Mouse (Mus musculus): ENCODE measurements at regions not wholly inside any gene's neighbourhood (a gene's known extent, or its start where the extent isn't known, plus 50 kb on each side); places are given as distances from the start of the nearest gene placed in this dataset.

GRCm38 (mm10) chr4:32139586-32139985 lies 99.0 kb upstream of the Bach2 start:
- H3K4me1 ChIP-seq (replicated peaks; ENCODE audit: control insufficient read depth, insufficient read depth, low read length): no peaks in the 10 kb centered on the region
- no peak for DNase-seq (ENCODE audit: low spot score)
- no peaks in the 10 kb centered on the region for H3K9me3 ChIP-seq (ENCODE audit: control insufficient read depth, low read length)
- no peak overlapping the region for H3K4me2 ChIP-seq (ENCODE audit: low read length)
- no peak overlapping the region for H3K27ac ChIP-seq (ENCODE audit: low read depth)
- no peak overlapping the region for H3K9ac ChIP-seq (ENCODE audit: low read length)
- no peaks in the 10 kb centered on the region for H3K36me3 ChIP-seq (ENCODE audit: control insufficient read depth, insufficient read depth, low read length)
- H3K4me3 ChIP-seq (ENCODE audit: low read depth, low read length): no peak overlapping the region
- ATAC-seq (replicated peaks; ENCODE audit: low FRiP score, low TSS enrichment, low read depth): no peak
- no peaks in the 10 kb centered on the region for H3K27me3 ChIP-seq (replicated peaks; ENCODE audit: control insufficient read depth, insufficient read depth, low read length)
- WGBS: 77% methylated on average over 6 of the region's 6 CpGs

- Histone ChIP-seq H3K36me3 (ENCODE audit: control insufficient read depth, insufficient read depth, low read length) (no peaks in the 10 kb centered on the region), H3K4me1 (replicated peaks; ENCODE audit: control insufficient read depth, insufficient read depth, low read length) (no peaks in the 10 kb centered on the region), H3K27ac (ENCODE audit: low read depth) (no peak overlapping the region), H3K9me3 (ENCODE audit: control insufficient read depth, low read length) (no peaks in the 10 kb centered on the region), H3K4me2 (ENCODE audit: low read length) (no peak overlapping the region), H3K9ac (ENCODE audit: low read length) (no peak overlapping the region), H3K27me3 (replicated peaks; ENCODE audit: control insufficient read depth, insufficient read depth, low read length) (no peaks in the 10 kb centered on the region), H3K4me3 (ENCODE audit: low read depth, low read length) (no peak overlapping the region)
- ATAC-seq (replicated peaks; ENCODE audit: low FRiP score, low TSS enrichment, low read depth) (no peak), DNase-seq (ENCODE audit: low spot score) (no peak)
- WGBS: 63% methylated on average over 2 of the region's 2 CpGs
Observed at GRCm38 (mm10) chr4:32140068-32140467, 98.5 kb upstream of the Bach2 start.

- no peaks in the 10 kb centered on the region for H3K36me3 ChIP-seq (ENCODE audit: control insufficient read depth, insufficient read depth, low read length)
- no peaks in the 10 kb centered on the region for H3K27me3 ChIP-seq (replicated peaks; ENCODE audit: control insufficient read depth, insufficient read depth, low read length)
- H3K4me2 ChIP-seq (ENCODE audit: low read length): no peak overlapping the region
- H3K4me3 ChIP-seq (ENCODE audit: low read depth, low read length): no peak overlapping the region
- ATAC-seq (replicated peaks; ENCODE audit: low FRiP score, low TSS enrichment, low read depth) (no peak), DNase-seq (ENCODE audit: low spot score) (no peak)
- H3K27ac ChIP-seq (ENCODE audit: low read depth): no peak overlapping the region
- H3K9ac ChIP-seq (ENCODE audit: low read length): no peak overlapping the region
- WGBS: 58% methylated on average over 4 of the region's 4 CpGs
- no peaks in the 10 kb centered on the region for H3K4me1 ChIP-seq (replicated peaks; ENCODE audit: control insufficient read depth, insufficient read depth, low read length)
- H3K9me3 ChIP-seq (ENCODE audit: control insufficient read depth, low read length): no peaks in the 10 kb centered on the region
Observed at GRCm38 (mm10) chr4:32142198-32142597, 96.4 kb upstream of the Bach2 start.

- Histone ChIP-seq H3K36me3 (ENCODE audit: control insufficient read depth, insufficient read depth, low read length) (no peaks in the 10 kb centered on the region), H3K4me3 (ENCODE audit: low read depth, low read length) (no peak overlapping the region), H3K9me3 (ENCODE audit: control insufficient read depth, low read length) (no peaks in the 10 kb centered on the region), H3K4me1 (replicated peaks; ENCODE audit: control insufficient read depth, insufficient read depth, low read length) (no peaks in the 10 kb centered on the region), H3K9ac (ENCODE audit: low read length) (no peak overlapping the region), H3K27me3 (replicated peaks; ENCODE audit: control insufficient read depth, insufficient read depth, low read length) (no peaks in the 10 kb centered on the region), H3K27ac (ENCODE audit: low read depth) (no peak overlapping the region), H3K4me2 (ENCODE audit: low read length) (no peak overlapping the region)
- 70% methylated on average over 1 of the region's 1 CpGs for WGBS
- ATAC-seq (replicated peaks; ENCODE audit: low FRiP score, low TSS enrichment, low read depth) (no peak), DNase-seq (ENCODE audit: low spot score) (no peak)
Observed at GRCm38 (mm10) chr4:32147146-32147545, 91.5 kb upstream of the Bach2 start.

- Histone ChIP-seq H3K9me3 (ENCODE audit: control insufficient read depth, low read length) (no peaks in the 10 kb centered on the region), H3K27me3 (replicated peaks; ENCODE audit: control insufficient read depth, insufficient read depth, low read length) (no peaks in the 10 kb centered on the region), H3K36me3 (ENCODE audit: control insufficient read depth, insufficient read depth, low read length) (no peaks in the 10 kb centered on the region), H3K4me3 (ENCODE audit: low read depth, low read length) (no peak overlapping the region), H3K4me1 (replicated peaks; ENCODE audit: control insufficient read depth, insufficient read depth, low read length) (peaks cover 4% of the 10 kb centered on the region; the same call in 1 of the 2 replicates), H3K27ac (ENCODE audit: low read depth) (no peak overlapping the region), H3K4me2 (ENCODE audit: low read length) (no peak overlapping the region), H3K9ac (ENCODE audit: low read length) (no peak overlapping the region)
- DNase-seq (ENCODE audit: low spot score) (no peak), ATAC-seq (replicated peaks; ENCODE audit: low FRiP score, low TSS enrichment, low read depth) (no peak)
- WGBS: 84% methylated on average over 2 of the region's 2 CpGs
Observed at GRCm38 (mm10) chr4:32148597-32148996, 90.0 kb upstream of the Bach2 start.

GRCm38 (mm10) chr4:32149171-32149570 lies 89.4 kb upstream of the Bach2 start:
- H3K27me3 ChIP-seq (replicated peaks; ENCODE audit: control insufficient read depth, insufficient read depth, low read length): no peaks in the 10 kb centered on the region
- no peak overlapping the region for H3K4me2 ChIP-seq (ENCODE audit: low read length)
- H3K36me3 ChIP-seq (ENCODE audit: control insufficient read depth, insufficient read depth, low read length): no peaks in the 10 kb centered on the region
- no peaks in the 10 kb centered on the region for H3K9me3 ChIP-seq (ENCODE audit: control insufficient read depth, low read length)
- no peak overlapping the region for H3K4me3 ChIP-seq (ENCODE audit: low read depth, low read length)
- WGBS: 86% methylated on average over 7 of the region's 7 CpGs
- ATAC-seq (replicated peaks; ENCODE audit: low FRiP score, low TSS enrichment, low read depth) (no peak), DNase-seq (ENCODE audit: low spot score) (no peak)
- peaks cover 4% of the 10 kb centered on the region; the same call in 1 of the 2 replicates for H3K4me1 ChIP-seq (replicated peaks; ENCODE audit: control insufficient read depth, insufficient read depth, low read length)
- no peak overlapping the region for H3K9ac ChIP-seq (ENCODE audit: low read length)
- no peak overlapping the region for H3K27ac ChIP-seq (ENCODE audit: low read depth)

GRCm38 (mm10) chr4:32153356-32153755 lies 85.2 kb upstream of the Bach2 start:
- H3K9me3 ChIP-seq (ENCODE audit: control insufficient read depth, low read length): no peaks in the 10 kb centered on the region
- WGBS: 81% methylated on average over 4 of the region's 4 CpGs

GRCm38 (mm10) chr4:32156965-32157364 lies 81.6 kb upstream of the Bach2 start:
- peaks cover 4% of the 10 kb centered on the region; the same call in 1 of the 2 replicates for H3K4me1 ChIP-seq (replicated peaks; ENCODE audit: control insufficient read depth, insufficient read depth, low read length)
- no peaks in the 10 kb centered on the region for H3K9me3 ChIP-seq (ENCODE audit: control insufficient read depth, low read length)
- H3K4me3 ChIP-seq (ENCODE audit: low read depth, low read length): no peak overlapping the region
- H3K36me3 ChIP-seq (ENCODE audit: control insufficient read depth, insufficient read depth, low read length): no peaks in the 10 kb centered on the region
- no peak overlapping the region for H3K27ac ChIP-seq (ENCODE audit: low read depth)
- no peak for ATAC-seq (replicated peaks; ENCODE audit: low FRiP score, low TSS enrichment, low read depth)
- DNase-seq (ENCODE audit: low spot score): no peak
- no peaks in the 10 kb centered on the region for H3K27me3 ChIP-seq (replicated peaks; ENCODE audit: control insufficient read depth, insufficient read depth, low read length)
- no peak overlapping the region for H3K9ac ChIP-seq (ENCODE audit: low read length)
- no peak overlapping the region for H3K4me2 ChIP-seq (ENCODE audit: low read length)
- 69% methylated on average over 8 of the region's 8 CpGs for WGBS

More at GRCm38 (mm10) chr4:32153356-32153755, 85.2 kb upstream of the Bach2 start:
- Histone ChIP-seq H3K4me1 (replicated peaks; ENCODE audit: control insufficient read depth, insufficient read depth, low read length) (peaks cover 4% of the 10 kb centered on the region; the same call in 1 of the 2 replicates), H3K27me3 (replicated peaks; ENCODE audit: control insufficient read depth, insufficient read depth, low read length) (no peaks in the 10 kb centered on the region), H3K4me3 (ENCODE audit: low read depth, low read length) (no peak overlapping the region), H3K9ac (ENCODE audit: low read length) (no peak overlapping the region), H3K27ac (ENCODE audit: low read depth) (no peak overlapping the region), H3K36me3 (ENCODE audit: control insufficient read depth, insufficient read depth, low read length) (no peaks in the 10 kb centered on the region), H3K4me2 (ENCODE audit: low read length) (no peak overlapping the region)
- DNase-seq (ENCODE audit: low spot score): no peak
- ATAC-seq (replicated peaks; ENCODE audit: low FRiP score, low TSS enrichment, low read depth): no peak

- Histone ChIP-seq H3K4me2 (ENCODE audit: low read length) (no peak overlapping the region), H3K9ac (ENCODE audit: low read length) (no peak overlapping the region), H3K27ac (ENCODE audit: low read depth) (no peak overlapping the region), H3K36me3 (ENCODE audit: control insufficient read depth, insufficient read depth, low read length) (no peaks in the 10 kb centered on the region), H3K9me3 (ENCODE audit: control insufficient read depth, low read length) (no peaks in the 10 kb centered on the region), H3K27me3 (replicated peaks; ENCODE audit: control insufficient read depth, insufficient read depth, low read length) (no peaks in the 10 kb centered on the region), H3K4me1 (replicated peaks; ENCODE audit: control insufficient read depth, insufficient read depth, low read length) (no peaks in the 10 kb centered on the region), H3K4me3 (ENCODE audit: low read depth, low read length) (no peak overlapping the region)
- WGBS: 57% methylated on average over 5 of the region's 5 CpGs
- ATAC-seq (replicated peaks; ENCODE audit: low FRiP score, low TSS enrichment, low read depth): no peak
- DNase-seq (ENCODE audit: low spot score): no peak
Observed at GRCm38 (mm10) chr4:32158451-32158850, 80.2 kb upstream of the Bach2 start.
